Mouse (Mus musculus) spleen, adult 2 months (tissue): ENCODE data around the gene Gmeb2. TPM values are rescaled to one million over a fixed set of nuclear protein-coding genes. Genes with fewer than 3 reads are reported as not detected.
A peak's percentile ranks its signal among the peaks of the same experiment; 100 is the strongest.

Experiments
- DNase-seq, 2 experiments: peaks; one replicate each; pipeline versions ENCODE4 v3.0.0 to v3.0.0-alpha.2; 2012 to 2021; ENCODE audit warnings: low spot score in 2 of 2, low read depth in 1 of 2
- H3K27ac ChIP-seq: fragments of 200-500 bp; 2 replicates; pipeline ENCODE4 v1.5.1; 2012; ENCODE audit warnings: low read length, inconsistent platforms; ENCODE audit not compliant: insufficient read depth
- H3K27me3 ChIP-seq: fragments of 200-500 bp; 2 replicates; pipeline ENCODE4 v1.6.1; 2012; ENCODE audit warnings: mild to moderate bottlenecking, moderate library complexity, low read length, inconsistent platforms; ENCODE audit not compliant: control insufficient read depth, insufficient read depth
- H3K36me3 ChIP-seq: fragments of 200-500 bp; 2 replicates; pipeline ENCODE4 v1.6.1; 2012; ENCODE audit warnings: mild to moderate bottlenecking, low read length, inconsistent platforms; ENCODE audit not compliant: control insufficient read depth, insufficient read depth
- H3K4me1 ChIP-seq: fragments of 200-500 bp; 2 replicates; pipeline ENCODE4 v1.6.1; 2011; ENCODE audit warnings: inconsistent platforms; ENCODE audit not compliant: control insufficient read depth, insufficient read depth, insufficient read length
- H3K4me3 ChIP-seq: fragments of 200-500 bp; 2 replicates; pipeline ENCODE4 v1.5.1; 2011; ENCODE audit warnings: mild to moderate bottlenecking, inconsistent platforms; ENCODE audit not compliant: insufficient read depth, insufficient read length; ENCODE audit errors: extremely low read depth
- CTCF ChIP-seq: fragments of 200-500 bp; IDR thresholded peaks from 2 replicates; pipeline ENCODE4 v1.5.1; 2011; ENCODE audit warnings: mild to moderate bottlenecking, inconsistent platforms; ENCODE audit not compliant: insufficient read depth, insufficient read length, insufficient replicate concordance; ENCODE audit errors: extremely low read depth
- POLR2A ChIP-seq: fragments of 200-500 bp; IDR thresholded peaks from 2 replicates; pipeline ENCODE4 v1.6.1; 2011; ENCODE audit warnings: low read depth, low read length, inconsistent platforms
- WGBS: fragments of 180-500 bp; shearing (Covaris S2); methylation state at CpG from one replicate; pipeline ENCODE4 v1.1.7; 2018; 5-methylcytosine and 5-hydroxymethylcytosine counted together
- polyA plus RNA-seq: library from polyadenylated mRNA; depleted of rRNA; stranded (reverse); fragments of >200 nt; gene quantifications from 2 replicates; pipeline ENCODE4 v1.2.3, GENCODE M21; 2012

Gene Gmeb2
- polyA plus RNA-seq, 1 experiment = 22.8 TPM

DNA sequence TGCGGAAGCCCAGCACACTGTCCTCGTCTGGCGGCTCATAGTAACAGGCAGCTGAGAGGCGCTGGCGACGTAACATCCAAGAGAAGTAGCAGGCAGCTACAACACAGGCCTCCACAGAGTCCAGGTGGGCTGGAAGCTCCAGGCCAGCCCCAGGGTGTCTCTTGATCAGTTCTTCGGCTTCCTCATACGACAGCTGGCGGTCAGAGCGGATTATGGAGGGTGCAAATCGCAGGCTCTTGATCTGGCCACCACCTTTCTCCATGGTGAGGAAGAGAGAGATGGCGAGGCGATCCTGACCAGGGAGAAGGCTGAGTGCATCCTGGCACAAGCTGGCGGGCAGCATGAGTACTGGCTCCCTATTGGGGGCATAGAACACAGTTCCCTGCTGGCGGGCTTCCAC is 54.4 kb downstream of the Gmeb2 start:
- H3K4me1 ChIP-seq = peaks cover 4% of the 10 kb centered on the region; the same call in 1 of the 2 replicates
- no peak overlapping the region for H3K27ac ChIP-seq
- no peak for TF ChIP-seq CTCF
- no peak for TF ChIP-seq POLR2A
- H3K4me3 ChIP-seq = no peak overlapping the region
- no peaks in the 10 kb centered on the region for H3K27me3 ChIP-seq
- WGBS = 97% methylated on average over 15 of the region's 15 CpGs
- peaks cover 82% of the 10 kb centered on the region for H3K36me3 ChIP-seq
- peak in 1 of 2 experiments; percentile 4 for DNase-seq

DNA sequence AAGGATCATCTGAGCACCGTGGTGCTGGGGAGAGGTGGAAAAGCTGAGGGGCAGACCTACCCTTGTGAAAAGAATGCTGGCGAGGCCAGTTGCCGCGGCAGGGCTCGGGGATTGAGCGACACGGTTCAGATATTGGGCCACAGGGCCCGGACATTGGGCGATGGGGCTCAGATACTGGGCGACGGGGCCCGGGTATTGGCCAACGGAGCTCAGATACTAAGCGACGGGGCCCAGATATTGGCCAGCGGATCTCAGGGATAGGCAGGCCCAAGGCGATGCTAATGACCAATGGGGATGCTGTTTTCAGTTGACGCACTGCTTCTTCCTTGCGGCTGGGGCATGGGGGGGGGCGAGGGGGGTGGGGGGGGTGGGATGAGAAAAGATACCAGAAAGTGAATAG is 56.7 kb downstream of the Gmeb2 start:
- Histone ChIP-seq H3K36me3 (peaks cover 87% of the 10 kb centered on the region), H3K4me1 (no peaks in the 10 kb centered on the region), H3K27ac (no peak overlapping the region), H3K27me3 (no peaks in the 10 kb centered on the region), H3K4me3 (no peak overlapping the region)
- DNase-seq = no peak
- TF ChIP-seq POLR2A = no peak
- TF ChIP-seq CTCF = no peak
- whole genome bisulfite sequencing = 98% methylated on average over 20 of the region's 20 CpGs

DNA sequence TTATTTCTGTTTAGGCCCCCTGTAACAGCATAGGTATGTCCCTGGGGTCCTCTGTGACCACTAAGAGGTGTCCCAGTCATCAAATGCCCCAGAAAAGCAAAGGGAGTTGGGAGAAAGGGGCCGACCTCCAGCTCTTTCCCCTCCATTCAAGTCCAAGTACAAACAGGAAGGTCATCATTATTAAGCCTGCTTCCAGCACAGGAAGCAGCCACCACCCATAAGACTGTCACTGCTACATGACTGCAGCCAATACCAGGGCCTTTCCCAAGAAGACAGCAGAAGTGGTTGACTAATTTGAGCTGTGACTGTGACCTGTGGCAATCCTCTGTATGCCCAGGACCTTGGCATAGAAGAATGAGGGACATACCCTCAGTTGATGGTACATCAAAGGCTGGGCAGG is 59.5 kb downstream of the Gmeb2 start:
- no peak overlapping the region for H3K4me3 ChIP-seq
- peaks cover 61% of the 10 kb centered on the region for H3K36me3 ChIP-seq
- no peaks in the 10 kb centered on the region for H3K4me1 ChIP-seq
- WGBS = 61% methylated on average over 1 of the region's 1 CpGs
- no peak overlapping the region for H3K27ac ChIP-seq
- no peak for TF ChIP-seq POLR2A
- TF ChIP-seq CTCF = no peak
- no peaks in the 10 kb centered on the region for H3K27me3 ChIP-seq
- DNase-seq = no peak

DNA sequence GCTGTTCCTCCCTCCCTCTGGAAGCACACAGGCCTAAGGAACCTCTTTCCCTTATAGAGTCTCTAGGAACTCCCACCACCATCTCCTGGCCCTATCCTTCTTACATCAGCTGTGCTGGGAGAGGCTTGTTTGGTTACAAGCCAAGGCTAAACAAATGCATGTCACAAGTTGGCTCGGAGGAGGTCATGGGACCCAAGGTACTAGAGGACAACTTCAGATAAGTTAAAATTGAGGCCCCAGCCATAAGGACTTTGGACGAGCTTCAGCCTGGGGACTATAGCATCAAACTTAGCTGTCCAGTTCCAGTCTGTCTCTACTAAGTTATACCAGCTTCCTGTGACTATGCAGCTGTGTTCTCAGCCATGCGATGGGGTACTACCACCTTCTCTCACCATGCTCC is 60.7 kb downstream of the Gmeb2 start:
- Histone ChIP-seq H3K4me3 (no peak overlapping the region), H3K36me3 (peaks cover 50% of the 10 kb centered on the region), H3K27ac (no peak overlapping the region), H3K27me3 (no peaks in the 10 kb centered on the region), H3K4me1 (no peaks in the 10 kb centered on the region)
- no peak for DNase-seq
- TF ChIP-seq POLR2A (no peak), CTCF (no peak)
- 90% methylated on average over 3 of the region's 3 CpGs for WGBS

DNA sequence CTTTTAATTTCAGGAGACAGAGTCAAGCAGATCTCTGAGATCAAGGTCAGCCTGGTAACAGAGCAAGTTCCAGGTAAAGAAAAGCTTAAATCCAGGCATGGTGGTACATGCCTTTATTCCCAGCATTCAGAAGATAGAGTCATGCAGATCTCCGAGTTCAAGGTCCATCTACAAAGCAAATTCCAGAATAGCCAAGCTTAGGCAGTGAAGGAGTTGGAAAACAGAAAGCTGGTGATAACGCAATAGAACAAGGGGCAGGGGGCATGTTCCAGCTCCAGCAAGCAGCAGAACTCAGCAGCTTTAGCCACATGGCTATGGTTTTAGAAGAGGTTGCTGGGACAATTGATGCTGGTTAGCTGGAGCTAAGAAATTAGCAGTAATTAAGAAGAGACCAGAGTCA is 62.8 kb downstream of the Gmeb2 start:
- no peak for DNase-seq
- Histone ChIP-seq H3K36me3 (peaks cover 33% of the 10 kb centered on the region), H3K27me3 (no peaks in the 10 kb centered on the region), H3K27ac (no peak overlapping the region), H3K4me1 (peaks cover 10% of the 10 kb centered on the region; the same call in 1 of the 2 replicates), H3K4me3 (no peak overlapping the region)
- TF ChIP-seq POLR2A (no peak), CTCF (no peak)
- 88% methylated on average over 2 of the region's 2 CpGs for WGBS

DNA sequence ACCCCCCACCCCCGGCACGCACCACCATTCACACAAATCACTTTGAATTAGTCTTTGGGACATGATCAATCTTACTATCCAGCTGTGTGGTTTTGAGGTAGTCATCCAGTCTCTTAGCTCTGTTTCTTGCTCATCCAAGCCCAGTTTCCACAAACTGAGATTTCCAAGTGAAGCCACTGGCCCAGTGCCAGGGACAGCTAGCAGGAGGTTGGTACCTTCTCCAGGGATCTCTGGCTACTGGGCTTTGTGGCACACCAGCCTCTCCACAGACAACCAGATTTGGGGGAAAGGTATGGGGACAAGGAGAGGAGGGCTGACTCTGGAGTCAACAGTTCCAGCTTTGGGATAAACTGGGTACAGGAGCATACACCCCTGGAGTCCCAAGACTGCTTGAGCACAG is 67.5 kb downstream of the Gmeb2 start:
- H3K4me3 ChIP-seq = peak overlapping the region; percentile 22; the same call in 1 of the 2 replicates
- H3K27ac ChIP-seq = peak overlapping the region; percentile 60

DNA sequence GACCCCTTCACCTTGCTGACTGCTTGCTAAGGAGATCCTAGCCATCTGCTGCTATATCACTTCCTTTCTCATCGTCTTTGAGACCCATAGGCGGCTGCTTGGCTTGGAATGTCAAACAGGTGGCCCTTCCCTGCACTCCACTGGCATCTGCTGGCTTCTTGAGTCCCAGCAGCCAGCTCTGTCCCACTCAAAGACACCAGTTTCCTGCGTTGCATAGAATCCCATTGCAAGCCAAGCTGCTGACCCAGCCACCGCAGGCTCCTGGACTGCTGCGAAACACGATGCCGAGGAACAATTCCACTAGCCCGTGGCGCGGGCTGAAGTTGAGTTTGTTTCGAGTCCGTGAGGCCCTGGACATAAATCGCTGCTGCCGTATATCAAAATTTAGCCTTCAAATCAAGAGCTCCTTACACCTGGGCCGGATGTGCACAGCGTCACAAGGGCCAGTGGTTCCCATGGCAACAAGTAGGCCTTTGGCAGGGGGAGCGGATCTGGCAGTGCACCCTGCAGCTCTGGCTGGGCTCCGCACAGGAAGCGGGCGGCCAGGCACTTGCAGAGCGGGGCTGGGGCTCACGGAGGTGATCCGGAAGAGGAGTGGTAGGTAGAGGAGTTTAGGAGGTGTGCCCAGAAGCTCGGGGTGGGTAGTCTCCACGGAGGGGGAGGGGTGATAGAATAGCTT is 68.2 kb downstream of the Gmeb2 start, which contains the start of gene Fndc11:
Fndc11 (plus strand) TSS at position 476 of the 679 bp plus-strand sequence.
- H3K4me1 ChIP-seq = peaks cover 19% of the 10 kb centered on the region; the same call in 1 of the 2 replicates
- peak; percentile 89 to 91 for DNase-seq
- peak within 1 kb of the TSS; percentile 22; the same call in 1 of the 2 replicates for H3K4me3 ChIP-seq
- H3K36me3 ChIP-seq = no peaks in the 10 kb centered on the region
- H3K27ac ChIP-seq = peak within 1 kb of the TSS; percentile 75
- WGBS = 2% methylated on average over 25 of the region's 25 CpGs
- peak; percentile 2; the same call in 1 of the 2 replicates for TF ChIP-seq POLR2A
- no peak for TF ChIP-seq CTCF
- H3K27me3 ChIP-seq = no peaks in the 10 kb centered on the region

More for the DNA sequence above, 67.5 kb downstream of the Gmeb2 start:
- no peaks in the 10 kb centered on the region for H3K36me3 ChIP-seq
- H3K27me3 ChIP-seq = no peaks in the 10 kb centered on the region
- 12% methylated on average over 2 of the region's 2 CpGs for WGBS
- no peak for TF ChIP-seq POLR2A
- no peak for TF ChIP-seq CTCF
- DNase-seq = no peak
- peaks cover 19% of the 10 kb centered on the region; the same call in 1 of the 2 replicates for H3K4me1 ChIP-seq
